Mouse (Mus musculus): ENCODE results near the gene Atg9a.

DNA sequence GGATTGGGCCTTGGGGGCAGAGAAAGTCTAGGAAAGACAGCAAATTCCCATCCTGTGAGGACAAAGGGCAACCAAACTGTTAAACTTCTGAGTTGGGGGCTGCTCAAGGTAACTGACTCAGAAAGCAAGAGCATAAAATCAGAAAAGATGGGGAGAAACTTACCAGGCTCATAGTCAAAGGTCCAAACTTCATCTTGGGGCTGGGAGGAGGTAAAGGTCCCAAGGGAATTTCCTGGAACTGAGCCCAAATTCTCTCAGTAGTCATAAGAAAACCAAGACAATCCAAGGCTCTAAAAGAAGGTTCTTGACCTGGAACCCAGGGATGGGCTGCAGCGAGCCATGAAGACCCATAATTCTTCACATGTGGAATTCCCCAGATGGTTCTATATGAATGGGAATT is 9.2 kb upstream of the Atg9a start:
- TF ChIP-seq EP300 (IDR thresholded peaks at IDR 0.05) (no peak), CTCF (IDR thresholded peaks at IDR 0.05) (no peak)
